Mouse (Mus musculus) cerebellum, postnatal 14 days (tissue): Measurements from ENCODE around the gene Foxn3.

ENCODE experiments used
- DNase-seq, 2 experiments: peaks; one replicate each; pipeline ENCODE4 v3.0.0; 2021; ENCODE audit warnings: mixed read lengths in 2 of 2

Foxn3 gene

GRCm38 (mm10) chr12:99243316-99243715, 320.1 kb downstream of the Foxn3 start:
- DNase-seq, result no peak

- DNase-seq, result no peak
These were observed 323.1 kb downstream of the Foxn3 start for GRCm38 (mm10) chr12:99240185-99240726.

GRCm38 (mm10) chr12:99239735-99240134, 323.6 kb downstream of the Foxn3 start:
- DNase-seq, result no peak

- no peak for DNase-seq
These were observed 325.9 kb downstream of the Foxn3 start for GRCm38 (mm10) chr12:99237497-99237896.

GRCm38 (mm10) chr12:99234346-99234745, 329.0 kb downstream of the Foxn3 start:
- DNase-seq, result no peak

GRCm38 (mm10) chr12:99233386-99233785, 330.0 kb downstream of the Foxn3 start:
- peak; percentile 62 to 66 for DNase-seq

GRCm38 (mm10) chr12:99232478-99232877, 330.9 kb downstream of the Foxn3 start:
- DNase-seq, result no peak

GRCm38 (mm10) chr12:99231321-99231720, 332.1 kb downstream of the Foxn3 start:
- no peak for DNase-seq

GRCm38 (mm10) chr12:99230783-99231048, 332.7 kb downstream of the Foxn3 start:
- no peak for DNase-seq

GRCm38 (mm10) chr12:99229973-99230782, 333.2 kb downstream of the Foxn3 start:
- DNase-seq, result no peak

GRCm38 (mm10) chr12:99227313-99227952, 335.9 kb downstream of the Foxn3 start:
- DNase-seq, result peak in 1 of 2 experiments; percentile 43

GRCm38 (mm10) chr12:99224863-99225603, 338.3 kb downstream of the Foxn3 start:
- DNase-seq, result no peak

- DNase-seq, result no peak
These were observed 342.1 kb downstream of the Foxn3 start for GRCm38 (mm10) chr12:99221087-99221846.

- DNase-seq, result peak; percentile 63 to 71
These were observed 343.0 kb downstream of the Foxn3 start for GRCm38 (mm10) chr12:99220333-99220732.

- no peak for DNase-seq
These were observed 343.6 kb downstream of the Foxn3 start for GRCm38 (mm10) chr12:99219812-99220211.

- peak in 1 of 2 experiments; percentile 57 for DNase-seq
These were observed 346.2 kb downstream of the Foxn3 start for GRCm38 (mm10) chr12:99217145-99217698.

- peak; percentile 68 to 81 for DNase-seq
These were observed 347.0 kb downstream of the Foxn3 start for GRCm38 (mm10) chr12:99216341-99216761.

- peak; percentile 80 to 89 for DNase-seq
These were observed 347.7 kb downstream of the Foxn3 start for GRCm38 (mm10) chr12:99215521-99216255.

GRCm38 (mm10) chr12:99214098-99214497, 349.3 kb downstream of the Foxn3 start:
- peak; percentile 41 to 54 for DNase-seq

- DNase-seq, result no peak
These were observed 350.2 kb downstream of the Foxn3 start for GRCm38 (mm10) chr12:99213218-99213617.

- DNase-seq, result peak in 1 of 2 experiments; percentile 62
These were observed 353.6 kb downstream of the Foxn3 start for GRCm38 (mm10) chr12:99209801-99210200.
